Mouse (Mus musculus) hindbrain, embryonic 13.5 days (tissue): Measurements from ENCODE around the gene Bcap29. TPM values are rescaled to one million over a fixed set of nuclear protein-coding genes. Genes with fewer than 3 reads are reported as not detected.

Experiments used
- ATAC-seq: fragments of 200-750 bp; cut with Nextera tagmentation; 2 replicates; pipeline ENCODE4 v1.8.0; 2017; ENCODE audit warnings: moderate TSS enrichment; ENCODE audit not compliant: low FRiP score
- H3K27ac ChIP-seq: fragments of 300-500 bp; sonication (generic); 2 replicates; pipeline ENCODE4 v1.5.1; 2015; ENCODE audit warnings: inconsistent platforms, mild to moderate bottlenecking, moderate library complexity
- H3K27me3 ChIP-seq: fragments of 300-500 bp; sonication (generic); 2 replicates; pipeline ENCODE4 v1.6.1; 2015; ENCODE audit warnings: mild to moderate bottlenecking, inconsistent platforms
- H3K36me3 ChIP-seq: fragments of 300-500 bp; sonication (generic); 2 replicates; pipeline ENCODE4 v1.6.1; 2015; ENCODE audit warnings: mild to moderate bottlenecking, inconsistent platforms
- H3K4me1 ChIP-seq: fragments of 300-500 bp; sonication (generic); replicated peaks from 2 replicates; pipeline ENCODE4 v1.6.1; 2015; ENCODE audit warnings: inconsistent platforms
- H3K4me2 ChIP-seq: fragments of 300-500 bp; sonication (generic); 2 replicates; pipeline ENCODE4 v1.6.1; 2015; ENCODE audit warnings: inconsistent platforms, mild to moderate bottlenecking, moderate library complexity
- H3K4me3 ChIP-seq: fragments of 300-500 bp; sonication (generic); 2 replicates; pipeline ENCODE4 v1.5.1; 2015; ENCODE audit warnings: mild to moderate bottlenecking, inconsistent platforms
- H3K9ac ChIP-seq: fragments of 300-500 bp; sonication (generic); 2 replicates; pipeline ENCODE4 v1.6.1; 2015; ENCODE audit warnings: mild to moderate bottlenecking, inconsistent platforms
- H3K9me3 ChIP-seq: fragments of 300-500 bp; sonication (generic); 2 replicates; pipeline ENCODE4 v1.6.1; 2016; ENCODE audit warnings: inconsistent platforms
- WGBS: fragments of 180-500 bp; shearing (Covaris S2); methylation state at CpG from one replicate; pipeline ENCODE4 v1.1.7; 2015; 5-methylcytosine and 5-hydroxymethylcytosine counted together
- polyA plus RNA-seq: library from polyadenylated mRNA; unstranded; fragments of >200 nt; fragmentation: Nextera tagmentation; extraction: Ambion mirVana; gene quantifications from 2 replicates; pipeline ENCODE4 v1.2.1, GENCODE M21; 2015

Gene Bcap29
- polyA plus RNA-seq, 1 experiment from 2014 or later, result 31.4 TPM

GRCm38 (mm10) chr12:31613353-31613752, 21.1 kb downstream of the Bcap29 start:
- H3K4me3 ChIP-seq, result no peak overlapping the region
- no peak overlapping the region for H3K4me2 ChIP-seq
- H3K27ac ChIP-seq, result no peak overlapping the region
- 55% methylated on average over 4 of the region's 4 CpGs for WGBS
- no peak overlapping the region for H3K9ac ChIP-seq
- peaks cover 10% of the 10 kb centered on the region for H3K36me3 ChIP-seq
- ATAC-seq, result no peak
- H3K4me1 ChIP-seq, result no peaks in the 10 kb centered on the region
- no peaks in the 10 kb centered on the region for H3K27me3 ChIP-seq
- no peaks in the 10 kb centered on the region for H3K9me3 ChIP-seq

- Histone ChIP-seq H3K9ac (no peak overlapping the region), H3K36me3 (no peaks in the 10 kb centered on the region), H3K9me3 (no peaks in the 10 kb centered on the region), H3K27ac (no peak overlapping the region), H3K4me2 (no peak overlapping the region), H3K27me3 (no peaks in the 10 kb centered on the region), H3K4me3 (no peak overlapping the region), H3K4me1 (no peaks in the 10 kb centered on the region)
- WGBS, result 10% methylated on average over 3 of the region's 3 CpGs
- ATAC-seq, result no peak
These were observed 26.3 kb downstream of the Bcap29 start for GRCm38 (mm10) chr12:31608138-31608537.

- H3K9ac ChIP-seq, result no peak overlapping the region
- no peak overlapping the region for H3K4me3 ChIP-seq
- no peak overlapping the region for H3K27ac ChIP-seq
- no peaks in the 10 kb centered on the region for H3K9me3 ChIP-seq
- no peak overlapping the region for H3K4me2 ChIP-seq
- H3K27me3 ChIP-seq, result no peaks in the 10 kb centered on the region
- ATAC-seq, result no peak
- H3K36me3 ChIP-seq, result no peaks in the 10 kb centered on the region
- no peaks in the 10 kb centered on the region for H3K4me1 ChIP-seq
- WGBS, result 82% methylated on average over 3 of the region's 3 CpGs
These were observed 29.6 kb downstream of the Bcap29 start for GRCm38 (mm10) chr12:31604894-31605293.

- H3K27me3 ChIP-seq, result no peaks in the 10 kb centered on the region
- H3K4me3 ChIP-seq, result no peak overlapping the region
- H3K36me3 ChIP-seq, result no peaks in the 10 kb centered on the region
- no peak overlapping the region for H3K27ac ChIP-seq
- no peak overlapping the region for H3K4me2 ChIP-seq
- no peak for ATAC-seq
- H3K9ac ChIP-seq, result no peak overlapping the region
- H3K4me1 ChIP-seq, result no peaks in the 10 kb centered on the region
- 74% methylated on average over 6 of the region's 6 CpGs for WGBS
- H3K9me3 ChIP-seq, result no peaks in the 10 kb centered on the region
These were observed 30.9 kb downstream of the Bcap29 start for GRCm38 (mm10) chr12:31603586-31603985.

- no peaks in the 10 kb centered on the region for H3K4me1 ChIP-seq
- H3K27ac ChIP-seq, result no peak overlapping the region
- H3K27me3 ChIP-seq, result no peaks in the 10 kb centered on the region
These were observed 40.2 kb downstream of the Bcap29 start for GRCm38 (mm10) chr12:31594296-31594695.

GRCm38 (mm10) chr12:31592011-31592410, 42.4 kb downstream of the Bcap29 start:
- Histone ChIP-seq H3K9ac (no peak overlapping the region), H3K27ac (no peak overlapping the region), H3K4me3 (no peak overlapping the region), H3K4me1 (no peaks in the 10 kb centered on the region), H3K27me3 (no peaks in the 10 kb centered on the region), H3K9me3 (no peaks in the 10 kb centered on the region; the same call in 1 of the 2 replicates), H3K4me2 (no peak overlapping the region), H3K36me3 (no peaks in the 10 kb centered on the region)
- no peak for ATAC-seq
- WGBS, result 38% methylated on average over 3 of the region's 3 CpGs

More at GRCm38 (mm10) chr12:31594296-31594695, 40.2 kb downstream of the Bcap29 start:
- H3K9ac ChIP-seq, result no peak overlapping the region
- H3K4me2 ChIP-seq, result no peak overlapping the region
- ATAC-seq, result no peak
- H3K36me3 ChIP-seq, result no peaks in the 10 kb centered on the region
- WGBS, result 79% methylated on average over 3 of the region's 3 CpGs
- H3K9me3 ChIP-seq, result no peaks in the 10 kb centered on the region
- no peak overlapping the region for H3K4me3 ChIP-seq

GRCm38 (mm10) chr12:31583726-31584125, 50.7 kb downstream of the Bcap29 start:
- Histone ChIP-seq H3K36me3 (no peaks in the 10 kb centered on the region), H3K4me1 (peaks cover 8% of the 10 kb centered on the region), H3K4me3 (no peak overlapping the region), H3K9ac (no peak overlapping the region), H3K9me3 (no peaks in the 10 kb centered on the region; the same call in 1 of the 2 replicates), H3K27ac (no peak overlapping the region), H3K4me2 (no peak overlapping the region), H3K27me3 (no peaks in the 10 kb centered on the region)
- 84% methylated on average over 2 of the region's 2 CpGs for WGBS
- ATAC-seq, result no peak

GRCm38 (mm10) chr12:31582081-31582480, 52.4 kb downstream of the Bcap29 start:
- Histone ChIP-seq H3K36me3 (no peaks in the 10 kb centered on the region), H3K9me3 (no peaks in the 10 kb centered on the region), H3K27ac (no peak overlapping the region), H3K4me2 (no peak overlapping the region), H3K9ac (no peak overlapping the region), H3K4me1 (peaks cover 8% of the 10 kb centered on the region), H3K4me3 (no peak overlapping the region), H3K27me3 (no peaks in the 10 kb centered on the region)
- WGBS, result 93% methylated on average over 5 of the region's 5 CpGs
- no peak for ATAC-seq

GRCm38 (mm10) chr12:31581319-31581810, 53.1 kb downstream of the Bcap29 start:
- Histone ChIP-seq H3K4me3 (no peak overlapping the region), H3K9ac (no peak overlapping the region), H3K9me3 (no peaks in the 10 kb centered on the region), H3K27me3 (no peaks in the 10 kb centered on the region), H3K27ac (peak overlapping the region; percentile 24; the same call in 1 of the 2 replicates), H3K4me1 (peaks cover 8% of the 10 kb centered on the region), H3K4me2 (no peak overlapping the region), H3K36me3 (no peaks in the 10 kb centered on the region)
- peak; percentile 16; the same call in 1 of the 2 replicates for ATAC-seq
- WGBS, result 49% methylated on average over 7 of the region's 7 CpGs

GRCm38 (mm10) chr12:31580634-31581318, 53.7 kb downstream of the Bcap29 start:
- Histone ChIP-seq H3K4me3 (no peak overlapping the region), H3K9ac (no peak overlapping the region), H3K9me3 (no peaks in the 10 kb centered on the region), H3K4me1 (peaks cover 8% of the 10 kb centered on the region), H3K27ac (no peak overlapping the region), H3K27me3 (no peaks in the 10 kb centered on the region), H3K4me2 (no peak overlapping the region), H3K36me3 (no peaks in the 10 kb centered on the region)
- 74% methylated on average over 5 of the region's 5 CpGs for WGBS
- ATAC-seq, result peak; percentile 97

GRCm38 (mm10) chr12:31578691-31579476, 55.6 kb downstream of the Bcap29 start:
- Histone ChIP-seq H3K4me3 (no peak overlapping the region), H3K9ac (no peak overlapping the region), H3K27ac (no peak overlapping the region), H3K4me2 (no peak overlapping the region), H3K36me3 (no peaks in the 10 kb centered on the region), H3K27me3 (no peaks in the 10 kb centered on the region), H3K4me1 (peaks cover 8% of the 10 kb centered on the region), H3K9me3 (no peaks in the 10 kb centered on the region)
- 91% methylated on average over 8 of the region's 8 CpGs for WGBS
- ATAC-seq, result no peak

GRCm38 (mm10) chr12:31574506-31574905, 60.0 kb downstream of the Bcap29 start:
- no peak overlapping the region for H3K27ac ChIP-seq
- no peak for ATAC-seq
- H3K4me1 ChIP-seq, result no peaks in the 10 kb centered on the region
- no peaks in the 10 kb centered on the region for H3K27me3 ChIP-seq
- H3K9me3 ChIP-seq, result no peaks in the 10 kb centered on the region
- no peaks in the 10 kb centered on the region for H3K36me3 ChIP-seq
- WGBS, result 95% methylated on average over 5 of the region's 5 CpGs
- no peak overlapping the region for H3K4me3 ChIP-seq
- H3K4me2 ChIP-seq, result no peak overlapping the region
- no peak overlapping the region for H3K9ac ChIP-seq
